Mouse (Mus musculus) CD4-positive, CD25-positive, alpha-beta regulatory T cell, adult 4 months (primary cell): ENCODE results near the gene Dgat2. TPM values are rescaled to one million over a fixed set of nuclear protein-coding genes. Genes with fewer than 3 reads are reported as not detected.

Experiments used
- ATAC-seq: one replicate; pipeline ENCODE4 v1.8.0; 2017
- polyA plus RNA-seq, 2 experiments: library from polyadenylated mRNA; unstranded; fragments of 100-300 nt; shearing (Covaris generic); gene quantifications; one replicate each; pipeline ENCODE4 v1.2.1; 2017

Gene Dgat2
- polyA plus RNA-seq, 2 experiments from 2014 or later = 3.1 to 4.4 TPM

- ATAC-seq = no peak
Observed at GRCm38 (mm10) chr7:99137541-99137940, 45.0 kb downstream of the Dgat2 start.

- no peak for ATAC-seq
Observed at GRCm38 (mm10) chr7:99136789-99137188, 45.7 kb downstream of the Dgat2 start.

GRCm38 (mm10) chr7:99133811-99134402, 48.6 kb downstream of the Dgat2 start:
- ATAC-seq = no peak

GRCm38 (mm10) chr7:99132597-99132996, 49.9 kb downstream of the Dgat2 start:
- no peak for ATAC-seq

- no peak for ATAC-seq
Observed at GRCm38 (mm10) chr7:99131819-99132353, 50.6 kb downstream of the Dgat2 start.

GRCm38 (mm10) chr7:99128965-99129364, 53.6 kb downstream of the Dgat2 start:
- ATAC-seq = peak; percentile 77

GRCm38 (mm10) chr7:99128020-99128950, 54.2 kb downstream of the Dgat2 start:
- ATAC-seq = peak; percentile 41

GRCm38 (mm10) chr7:99126057-99126456, 56.5 kb downstream of the Dgat2 start:
- no peak for ATAC-seq

- ATAC-seq = no peak
Observed at GRCm38 (mm10) chr7:99122651-99123050, 59.9 kb downstream of the Dgat2 start.

- ATAC-seq = no peak
Observed at GRCm38 (mm10) chr7:99120865-99121521, 61.5 kb downstream of the Dgat2 start.

- ATAC-seq = peak; percentile 32
Observed at GRCm38 (mm10) chr7:99120082-99120481, 62.4 kb downstream of the Dgat2 start.

- ATAC-seq = no peak
Observed at GRCm38 (mm10) chr7:99116781-99117180, 65.7 kb downstream of the Dgat2 start.

- ATAC-seq = no peak
Observed at GRCm38 (mm10) chr7:99114006-99114726, 68.4 kb downstream of the Dgat2 start.

- ATAC-seq = peak; percentile 41
Observed at GRCm38 (mm10) chr7:99107566-99107965, 75.0 kb downstream of the Dgat2 start.

GRCm38 (mm10) chr7:99106714-99107270, 75.7 kb downstream of the Dgat2 start:
- no peak for ATAC-seq

Other genes with a start within 250 kb of the Dgat2 start
- gene Uvrag, start 41.6 kb downstream of the Dgat2 start, polyA plus RNA-seq = 1 to 10 TPM; 5.7 to 9.5 TPM
- not detected for gene Mogat2, start 55.9 kb upstream of the Dgat2 start, polyA plus RNA-seq
- gene Map6, start 84.7 kb upstream of the Dgat2 start, polyA plus RNA-seq = 1 to 10 TPM; 2.4 to 4.5 TPM
- gene Serpinh1, start 170.5 kb upstream of the Dgat2 start, polyA plus RNA-seq = under 1 TPM in 1 of 2 experiments, not detected in 1; 0.15 TPM
- gene Gdpd5, start 198.7 kb upstream of the Dgat2 start, polyA plus RNA-seq = 10 to 100 TPM; 13.6 to 21.0 TPM